Mouse (Mus musculus) lung, postnatal 0 days (tissue): Measurements from ENCODE around the gene Ercc6l. TPM values are rescaled to one million over a fixed set of nuclear protein-coding genes. Genes with fewer than 3 reads are reported as not detected.

Experiments
- ATAC-seq: fragments of 200-750 bp; cut with Nextera tagmentation; 2 replicates; pipeline ENCODE4 v1.8.0; 2017; ENCODE audit warnings: moderate library complexity
- DNase-seq: peaks from one replicate; pipeline ENCODE4 v3.0.0-alpha.2; 2016; ENCODE audit warnings: low spot score
- H3K27ac ChIP-seq: fragments of 300-500 bp; sonication (generic); 2 replicates; pipeline ENCODE4 v1.5.1; 2014; ENCODE audit warnings: antibody characterized with exemption, mild to moderate bottlenecking, low read length, mixed read lengths
- H3K27me3 ChIP-seq: fragments of 300-500 bp; sonication (generic); replicated peaks from 2 replicates; pipeline ENCODE4 v1.6.1; 2014; ENCODE audit warnings: low read length, mixed read lengths; ENCODE audit not compliant: insufficient read depth
- H3K36me3 ChIP-seq: fragments of 300-500 bp; sonication (generic); 2 replicates; pipeline ENCODE4 v1.6.1; 2014; ENCODE audit warnings: low read length, mixed read lengths; ENCODE audit not compliant: insufficient read depth
- H3K4me1 ChIP-seq: fragments of 300-500 bp; sonication (generic); 2 replicates; pipeline ENCODE4 v1.6.1; 2014; ENCODE audit warnings: antibody characterized with exemption, low read depth, low read length, mixed read lengths; ENCODE audit not compliant: insufficient read depth
- H3K4me2 ChIP-seq: fragments of 300-500 bp; sonication (generic); replicated peaks from 2 replicates; pipeline ENCODE4 v1.6.1; 2014; ENCODE audit warnings: low read depth, mild to moderate bottlenecking, low read length, moderate library complexity, mixed read lengths
- H3K4me3 ChIP-seq: fragments of 300-500 bp; sonication (generic); 2 replicates; pipeline ENCODE4 v1.5.1; 2014; ENCODE audit warnings: low read depth, low read length
- H3K9ac ChIP-seq: fragments of 300-500 bp; sonication (generic); replicated peaks from 2 replicates; pipeline ENCODE4 v1.6.1; 2014; ENCODE audit warnings: low read depth, mild to moderate bottlenecking
- H3K9me3 ChIP-seq: fragments of 300-500 bp; sonication (generic); 2 replicates; pipeline ENCODE4 v1.6.1; 2016; ENCODE audit warnings: low read length, mixed read lengths
- CTCF ChIP-seq: IDR thresholded peaks from 2 replicates; pipeline ENCODE4 v1.5.1; 2016; ENCODE audit warnings: antibody characterized with exemption, mild to moderate bottlenecking
- EP300 ChIP-seq: IDR thresholded peaks from 2 replicates; pipeline ENCODE4 v1.6.1; 2016; ENCODE audit warnings: antibody characterized with exemption, mild to moderate bottlenecking, control low read depth
- WGBS: fragments of 180-500 bp; shearing (Covaris S2); extraction: QIAGEN DNeasy Blood & Tissue Kit; methylation state at CpG from one replicate; pipeline ENCODE4 v1.1.7; 2014; 5-methylcytosine and 5-hydroxymethylcytosine counted together
- polyA plus RNA-seq: library from polyadenylated mRNA; unstranded; fragments of >200 nt; fragmentation: Nextera tagmentation; extraction: Ambion mirVana; gene quantifications from 2 replicates; pipeline ENCODE4 v1.2.1, GENCODE M21; 2015

The Ercc6l gene
- polyA plus RNA-seq, 1 experiment from 2014 or later: 0.87 TPM

DNA sequence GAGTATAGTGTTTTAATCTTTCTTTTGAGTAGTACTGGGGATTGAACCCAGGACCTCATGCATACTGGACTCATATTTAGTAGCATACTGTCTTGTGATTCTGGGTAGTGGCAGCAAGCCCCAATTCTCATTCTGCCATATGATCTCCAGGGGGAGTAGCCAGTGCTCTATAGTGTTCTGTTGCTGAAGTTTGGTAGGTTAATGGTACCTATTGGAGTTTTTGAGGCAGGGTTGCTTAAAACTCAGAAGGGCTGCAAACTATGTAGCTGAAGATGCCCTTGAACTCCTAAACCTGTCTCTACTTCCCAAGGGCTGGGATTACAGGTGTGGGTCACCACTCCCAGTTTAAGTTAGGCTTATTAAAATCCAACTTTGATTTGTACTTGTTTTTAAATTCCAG is 25.7 kb upstream of the Ercc6l start:
- H3K4me2 ChIP-seq: no peak overlapping the region
- H3K4me1 ChIP-seq: no peaks in the 10 kb centered on the region

DNA sequence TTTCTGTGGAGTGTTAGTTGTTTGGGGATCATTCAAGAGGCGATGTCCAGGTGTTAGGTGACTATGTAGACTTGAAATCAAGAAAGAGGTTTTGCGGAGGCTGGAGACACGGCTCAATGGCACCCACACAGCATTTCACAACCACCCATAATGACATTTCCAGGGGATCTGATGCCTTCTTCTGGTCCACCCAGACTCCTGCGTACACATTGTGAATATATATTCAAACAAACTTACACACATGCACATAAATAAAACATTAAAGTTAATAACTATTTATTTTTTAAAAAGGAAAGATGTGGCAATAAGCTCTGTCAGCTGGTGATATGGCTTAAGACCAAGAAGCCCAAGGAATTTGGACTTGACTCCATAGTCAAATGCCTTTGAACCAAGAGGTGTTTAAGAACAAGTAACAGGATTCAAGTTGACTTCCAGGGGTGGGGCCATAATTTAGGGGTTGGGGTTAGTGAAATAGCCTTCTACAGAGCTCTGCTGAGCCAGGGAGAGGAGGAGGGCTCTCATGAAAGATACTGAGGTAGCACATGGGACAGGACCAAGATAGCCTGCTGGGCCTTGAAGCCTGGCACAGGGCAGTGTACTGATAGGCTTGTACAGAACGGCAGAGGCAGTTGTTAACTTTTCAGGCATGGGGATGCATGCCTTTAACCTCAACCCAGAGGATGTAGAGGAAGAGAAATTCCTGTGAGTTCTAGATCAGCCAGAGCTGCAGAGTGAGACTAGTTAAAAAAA is 18.8 kb upstream of the Ercc6l start:
- Histone ChIP-seq H3K27me3 (no peaks in the 10 kb centered on the region), H3K4me3 (no peak overlapping the region), H3K36me3 (no peaks in the 10 kb centered on the region), H3K4me1 (no peaks in the 10 kb centered on the region), H3K9ac (no peak overlapping the region), H3K4me2 (no peak overlapping the region), H3K9me3 (no peaks in the 10 kb centered on the region), H3K27ac (no peak overlapping the region)
- DNase-seq (peak; percentile 63), ATAC-seq (peak; percentile 69)
- WGBS: 61% methylated on average over 5 of the region's 5 CpGs
- TF ChIP-seq EP300 (0 out of 2 replicates have a peak, but pooled peaks have one; percentile 36), CTCF (no peak)

More for the DNA sequence above, 25.7 kb upstream of the Ercc6l start:
- no peak overlapping the region for H3K4me3 ChIP-seq
- H3K9ac ChIP-seq: no peak overlapping the region
- DNase-seq (no peak), ATAC-seq (no peak)
- H3K9me3 ChIP-seq: no peaks in the 10 kb centered on the region
- no peaks in the 10 kb centered on the region for H3K27me3 ChIP-seq
- no peaks in the 10 kb centered on the region for H3K36me3 ChIP-seq
- TF ChIP-seq EP300 (no peak), CTCF (no peak)
- no peak overlapping the region for H3K27ac ChIP-seq

DNA sequence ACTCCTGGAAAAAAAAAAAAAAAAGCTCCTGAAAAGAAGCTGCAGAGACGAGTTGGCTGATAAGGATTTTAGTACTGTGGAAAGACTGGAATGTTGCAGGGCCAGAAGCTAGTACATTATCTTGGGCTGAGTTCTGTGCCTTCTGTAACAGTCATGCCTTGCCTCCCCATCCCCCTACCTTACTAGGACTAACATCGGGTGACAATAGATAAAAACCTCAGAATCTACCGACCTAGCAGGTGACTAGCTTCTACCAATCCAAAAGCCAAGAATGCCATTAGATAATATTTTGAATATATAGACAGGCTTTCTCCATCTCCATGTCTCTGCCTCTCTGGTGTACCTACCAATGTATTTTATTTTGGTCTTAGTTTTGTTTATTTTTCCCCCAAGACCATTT is 14.0 kb upstream of the Ercc6l start:
- WGBS: 27% methylated on average over 3 of the region's 3 CpGs
- no peak for TF ChIP-seq CTCF
- TF ChIP-seq EP300: no peak
- no peak overlapping the region for H3K27ac ChIP-seq
- no peaks in the 10 kb centered on the region for H3K4me1 ChIP-seq
- no peaks in the 10 kb centered on the region for H3K9me3 ChIP-seq
- no peak overlapping the region for H3K4me3 ChIP-seq
- no peaks in the 10 kb centered on the region for H3K27me3 ChIP-seq
- DNase-seq: no peak
- no peak overlapping the region for H3K4me2 ChIP-seq
- ATAC-seq: no peak
- no peaks in the 10 kb centered on the region for H3K36me3 ChIP-seq
- H3K9ac ChIP-seq: no peak overlapping the region

DNA sequence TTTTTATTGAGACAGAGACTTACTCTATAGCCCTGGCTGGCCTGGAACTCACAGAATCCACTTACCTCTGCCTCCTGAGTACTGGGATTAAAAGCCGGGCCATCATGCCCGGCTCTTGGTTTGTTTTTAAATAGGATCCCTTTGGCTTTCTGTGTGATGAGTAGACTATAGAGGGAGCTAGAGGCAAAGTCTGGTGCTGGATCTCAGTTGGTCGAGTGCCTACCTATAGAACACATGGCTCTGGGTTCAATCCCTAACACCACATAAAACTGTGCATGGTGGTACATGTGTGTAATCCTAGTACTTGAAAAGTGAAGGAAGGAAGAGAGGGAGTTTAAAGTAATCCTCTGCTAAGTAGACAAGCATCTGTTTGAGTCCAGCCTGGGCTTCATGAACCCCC is 13.2 kb upstream of the Ercc6l start:
- WGBS: 46% methylated on average over 3 of the region's 3 CpGs

DNA sequence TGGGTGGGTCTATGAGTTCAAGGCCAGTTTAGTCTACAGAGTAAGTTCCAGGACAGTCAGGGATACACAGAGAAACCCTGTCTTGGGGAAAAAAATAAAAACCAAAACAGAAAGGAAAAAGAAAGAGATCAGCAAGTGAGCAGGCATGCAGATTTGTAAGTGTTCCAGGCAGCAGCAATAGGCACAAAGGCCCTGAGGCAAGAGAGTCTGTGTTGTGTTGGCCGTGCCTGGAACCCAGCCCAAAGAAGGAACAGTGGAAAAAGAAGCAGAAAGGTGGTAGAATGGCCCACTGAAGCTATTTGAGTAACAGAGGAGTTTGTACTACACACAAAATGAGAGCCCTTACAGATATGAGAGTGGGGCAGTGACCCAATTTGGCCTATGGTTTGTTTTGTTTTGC is 12.8 kb upstream of the Ercc6l start:
- no peaks in the 10 kb centered on the region for H3K27me3 ChIP-seq
- H3K4me3 ChIP-seq: no peak overlapping the region
- no peak overlapping the region for H3K4me2 ChIP-seq
- no peak for TF ChIP-seq CTCF
- TF ChIP-seq EP300: no peak
- no peak for DNase-seq
- no peak for ATAC-seq
- no peak overlapping the region for H3K9ac ChIP-seq
- no peak overlapping the region for H3K27ac ChIP-seq
- H3K4me1 ChIP-seq: no peaks in the 10 kb centered on the region
- H3K9me3 ChIP-seq: no peaks in the 10 kb centered on the region
- WGBS: 58% methylated on average over 1 of the region's 1 CpGs
- no peaks in the 10 kb centered on the region for H3K36me3 ChIP-seq

More for the DNA sequence above, 13.2 kb upstream of the Ercc6l start:
- H3K4me3 ChIP-seq: no peak overlapping the region
- DNase-seq (no peak), ATAC-seq (no peak)
- TF ChIP-seq EP300 (no peak), CTCF (no peak)
- no peaks in the 10 kb centered on the region for H3K4me1 ChIP-seq
- no peaks in the 10 kb centered on the region for H3K27me3 ChIP-seq
- H3K4me2 ChIP-seq: no peak overlapping the region
- H3K9ac ChIP-seq: no peak overlapping the region
- no peaks in the 10 kb centered on the region for H3K9me3 ChIP-seq
- no peak overlapping the region for H3K27ac ChIP-seq
- H3K36me3 ChIP-seq: no peaks in the 10 kb centered on the region

DNA sequence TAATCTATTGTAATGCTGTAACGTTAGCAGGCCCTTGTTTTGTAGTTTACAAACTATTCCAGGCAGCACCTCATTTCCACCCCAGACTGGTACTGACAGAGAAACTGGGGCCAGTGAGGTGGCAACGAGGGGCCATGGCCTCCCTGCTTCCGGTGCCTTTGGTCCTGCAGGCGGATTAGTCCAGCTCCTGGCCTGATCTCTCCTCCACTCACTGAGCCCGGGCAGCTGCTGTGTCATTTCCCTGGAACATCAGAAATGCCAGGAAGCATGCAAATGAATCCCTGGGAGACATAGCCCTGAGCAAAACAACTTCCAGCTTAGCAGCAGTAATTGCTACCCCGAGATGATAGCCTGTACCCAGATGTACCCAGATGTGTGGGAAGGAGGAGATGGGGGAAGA is 10.1 kb upstream of the Ercc6l start:
- ATAC-seq (peak; percentile 52), DNase-seq (no peak)
- TF ChIP-seq CTCF: no peak
- no peak for TF ChIP-seq EP300
- no peak overlapping the region for H3K4me3 ChIP-seq
- H3K27me3 ChIP-seq: no peaks in the 10 kb centered on the region
- H3K27ac ChIP-seq: peak overlapping the region; percentile 54; the same call in 1 of the 2 replicates
- no peak overlapping the region for H3K4me2 ChIP-seq
- no peaks in the 10 kb centered on the region for H3K4me1 ChIP-seq
- WGBS: 34% methylated on average over 6 of the region's 6 CpGs
- no peaks in the 10 kb centered on the region for H3K9me3 ChIP-seq
- H3K9ac ChIP-seq: no peak overlapping the region
- no peaks in the 10 kb centered on the region for H3K36me3 ChIP-seq
